Mouse (Mus musculus): Measurements from ENCODE around the gene Tmem239. TPM values are rescaled to one million over a fixed set of nuclear protein-coding genes. Genes with fewer than 3 reads are reported as not detected.

Tmem239 gene
- total RNA-seq, 2 experiments from 2014 or later, result not detected

DNA sequence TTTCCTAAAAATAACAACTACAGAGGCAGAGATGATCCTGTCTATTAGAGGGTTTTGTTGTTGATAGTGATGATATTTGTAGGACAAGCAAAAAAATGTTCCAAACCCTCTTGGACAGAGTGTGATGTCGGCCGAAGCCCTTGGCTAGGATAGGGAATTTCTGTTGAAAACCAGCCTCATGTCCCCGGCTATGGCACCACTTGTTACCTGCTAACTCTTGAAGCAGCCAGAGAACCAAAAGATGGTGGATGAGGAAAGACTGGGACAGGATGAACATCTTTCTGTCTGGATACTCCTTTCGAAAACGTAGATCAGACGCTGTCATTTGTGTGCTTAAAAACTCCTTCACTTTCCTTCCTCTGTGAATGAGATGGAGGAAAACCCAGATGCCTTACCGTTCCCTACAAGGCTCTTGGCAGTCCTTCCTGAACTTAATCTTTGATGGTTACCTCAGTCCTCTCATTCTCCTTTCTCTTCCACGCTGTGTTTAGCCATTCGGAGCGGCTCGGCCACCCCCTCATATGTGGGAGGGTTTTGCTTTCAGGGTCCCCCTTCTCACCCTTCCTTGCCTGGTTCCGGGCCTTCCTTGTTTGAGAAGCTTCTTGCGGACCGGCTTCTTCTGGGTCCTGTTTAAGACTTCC lies 44.9 kb downstream of the Tmem239 start:
- no peak for DNase-seq

GRCm38 (mm10) chr2:130451727-130452090 lies 45.4 kb downstream of the Tmem239 start:
- no peak for DNase-seq

DNA sequence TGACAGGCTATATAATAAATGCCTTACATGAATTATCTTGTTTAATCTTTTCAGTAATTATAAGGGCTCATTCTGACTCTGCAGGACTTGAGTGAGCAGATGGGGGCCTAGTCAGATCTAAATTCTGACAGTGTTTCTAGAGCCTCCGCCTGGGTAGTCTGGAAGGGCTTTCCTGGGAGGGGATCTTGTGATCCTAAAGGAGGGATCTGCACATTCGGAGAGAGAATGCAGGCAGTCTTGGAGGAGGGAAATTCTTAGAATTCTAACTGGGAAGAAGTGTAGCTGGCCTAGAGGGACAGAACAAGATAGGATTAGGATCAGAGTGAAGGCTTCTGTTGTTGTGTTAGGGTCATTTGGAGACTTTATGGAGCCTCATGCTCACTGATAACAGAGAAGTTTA lies 46.0 kb downstream of the Tmem239 start:
- no peak for DNase-seq

DNA sequence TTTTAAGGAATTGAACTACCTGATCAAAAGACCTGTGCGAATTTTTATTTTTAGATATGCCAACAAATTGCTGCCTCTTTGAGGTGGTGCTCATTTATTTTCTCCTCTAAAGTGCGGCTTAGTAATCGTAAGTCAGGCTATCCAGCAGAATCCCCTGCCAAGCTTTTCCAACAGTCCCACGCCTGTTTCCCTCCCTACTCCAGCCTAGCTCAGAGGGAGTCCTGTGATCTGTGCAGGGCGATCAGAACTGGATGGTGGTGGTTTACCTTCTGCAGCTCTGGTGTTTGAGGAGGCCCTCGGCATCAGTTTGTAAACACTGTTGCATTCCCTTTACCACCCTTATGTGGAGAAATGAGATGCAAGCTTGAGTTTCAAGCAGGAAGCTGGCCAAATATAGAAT lies 47.1 kb downstream of the Tmem239 start:
- DNase-seq, result no peak

GRCm38 (mm10) chr2:130454748-130455370 lies 48.6 kb downstream of the Tmem239 start:
- peak in 1 of 2 experiments; percentile 50 for DNase-seq

Other genes with a start within 250 kb of the Tmem239 start
- gene Snrpb, start 227.1 kb upstream of the Tmem239 start, total RNA-seq (2021), result 100 to 1,000 TPM; 184 to 187 TPM
- gene Tmc2, start 211.3 kb upstream of the Tmem239 start, total RNA-seq (2021), result not detected
- 100 to 1,000 TPM in 1 of 2 experiments, 10 to 100 TPM in 1; 94.9 to 131 TPM for gene Nop56, start 132.0 kb upstream of the Tmem239 start, total RNA-seq (2021)
- gene Idh3b, start 121.9 kb upstream of the Tmem239 start, total RNA-seq (2021), result 100 to 1,000 TPM; 421 to 428 TPM
- gene Ebf4, start 111.3 kb upstream of the Tmem239 start, total RNA-seq (2021), result 1 to 10 TPM; 3.4 to 3.7 TPM
- gene Cpxm1, start 8.9 kb upstream of the Tmem239 start, total RNA-seq (2021), result 10 to 100 TPM in 1 of 2 experiments, 1 to 10 TPM in 1; 7.1 to 11.3 TPM
- gene Gm28372, start 1.2 kb upstream of the Tmem239 start, total RNA-seq (2021), result not detected
- not detected for gene 1700020A23Rik, start 1.2 kb upstream of the Tmem239 start, total RNA-seq (2021)
- gene Vps16, start 17.9 kb downstream of the Tmem239 start, total RNA-seq (2021), result 10 to 100 TPM; 62.9 to 63.9 TPM
- 10 to 100 TPM; 12.9 to 14.6 TPM for gene Pced1a, start 18.2 kb downstream of the Tmem239 start, total RNA-seq (2021)
- gene Ptpra, start 43.8 kb downstream of the Tmem239 start, total RNA-seq (2021), result 100 to 1,000 TPM; 117 to 143 TPM
- gene Mrps26, start 157.3 kb downstream of the Tmem239 start, total RNA-seq (2021), result 10 to 100 TPM; 56.5 to 70.3 TPM
- not detected for gene Oxt, start 169.7 kb downstream of the Tmem239 start, total RNA-seq (2021)
- gene Avp, start 176.1 kb downstream of the Tmem239 start, total RNA-seq (2021), result not detected
- gene Fastkd5, start 223.5 kb downstream of the Tmem239 start, total RNA-seq (2021), result 10 to 100 TPM; 11.4 to 12.9 TPM
- gene Ubox5, start 223.6 kb downstream of the Tmem239 start, total RNA-seq (2021), result 1 to 10 TPM; 6.3 to 6.9 TPM
- 10 to 100 TPM; 13.2 to 14.8 TPM for gene Lzts3, start 236.3 kb downstream of the Tmem239 start, total RNA-seq (2021)